Mouse (Mus musculus) E14TG2a.4 (cell line): ENCODE data around the gene Gm20388.

Experiments
- CTCF ChIP-seq: conservative IDR thresholded peaks from 2 replicates; pipeline ENCODE4 v1.5.1; 2014; ENCODE audit warnings: low read length
- NANOG ChIP-seq: IDR thresholded peaks from 2 replicates; pipeline ENCODE4 v1.6.1; 2014; ENCODE audit warnings: borderline replicate concordance, low read length, mixed read lengths

GRCm38 (mm10) chr8:121971488-121972058 lies 2060.9 kb downstream of the Gm20388 start:
- TF ChIP-seq CTCF, result 0 out of 2 replicates have a peak, but pooled peaks have one; percentile 6
- TF ChIP-seq NANOG, result no peak
